Mouse (Mus musculus) cerebellum, adult 2 months (tissue): ENCODE measurements around the gene Scaf1. TPM values are rescaled to one million over a fixed set of nuclear protein-coding genes. Genes with fewer than 3 reads are reported as not detected.

Experiments
- DNase-seq, 2 experiments: peaks; one replicate each; pipeline ENCODE4 v3.0.0; 2021
- H3K27ac ChIP-seq: fragments of 200-500 bp; 2 replicates; pipeline ENCODE4 v1.5.1; 2012; ENCODE audit warnings: low read length, control low read depth, inconsistent platforms; ENCODE audit not compliant: insufficient read depth
- H3K27me3 ChIP-seq: fragments of 200-500 bp; 2 replicates; pipeline ENCODE4 v1.6.1; 2012; ENCODE audit warnings: inconsistent platforms, mild to moderate bottlenecking, low read length, moderate library complexity; ENCODE audit not compliant: control insufficient read depth, insufficient read depth
- H3K4me1 ChIP-seq: fragments of 200-500 bp; 2 replicates; pipeline ENCODE4 v1.6.1; 2011; ENCODE audit warnings: low read length; ENCODE audit not compliant: control insufficient read depth, insufficient read depth
- H3K4me3 ChIP-seq: fragments of 200-500 bp; replicated peaks from 2 replicates; pipeline ENCODE3; 2011; ENCODE audit warnings: mild to moderate bottlenecking, low read depth, low read length, control low read depth; ENCODE audit not compliant: insufficient read depth
- CTCF ChIP-seq: fragments of 200-500 bp; IDR thresholded peaks from 2 replicates; pipeline ENCODE4 v1.5.1; 2011; ENCODE audit warnings: low read depth, mild to moderate bottlenecking, control low read depth, low read length, moderate library complexity, borderline replicate concordance; ENCODE audit not compliant: insufficient read depth
- POLR2A ChIP-seq: fragments of 200-500 bp; IDR thresholded peaks from 2 replicates; pipeline ENCODE4 v1.6.1; 2011; ENCODE audit warnings: low read length, control low read depth, borderline replicate concordance; ENCODE audit not compliant: insufficient read depth
- WGBS: fragments of 180-500 bp; shearing (Covaris S2); methylation state at CpG from one replicate; pipeline ENCODE4 v1.1.7; 2018; 5-methylcytosine and 5-hydroxymethylcytosine counted together
- polyA plus RNA-seq: library from polyadenylated mRNA; depleted of rRNA; stranded (reverse); fragments of >200 nt; gene quantifications from 2 replicates; pipeline ENCODE4 v1.2.3, GENCODE M21; 2012

The Scaf1 gene
- polyA plus RNA-seq, 1 experiment = 115 TPM

DNA sequence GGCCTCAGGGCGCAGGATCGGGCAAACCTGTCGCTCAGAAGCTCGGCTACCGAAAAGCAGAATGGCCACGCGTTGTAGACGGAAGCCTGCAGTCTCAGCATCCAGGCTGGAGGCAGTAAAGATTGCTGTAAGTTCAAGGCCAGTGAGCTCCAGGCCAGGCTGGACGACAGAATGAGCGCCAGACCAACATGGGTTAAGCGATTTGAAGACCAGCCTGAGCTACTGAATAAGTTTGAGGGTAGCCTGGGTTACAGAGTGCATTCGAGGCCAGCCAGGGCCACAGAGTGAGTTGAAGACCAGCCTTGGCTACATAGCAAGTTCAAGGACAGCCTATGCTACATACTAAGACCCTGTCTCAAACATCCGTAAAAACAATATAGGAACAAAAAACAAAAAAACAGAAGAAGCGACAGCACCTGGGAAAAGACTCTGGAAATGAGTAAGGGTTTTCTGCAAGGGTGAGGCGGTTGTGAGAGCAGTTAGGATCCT is 18.2 kb downstream of the Scaf1 start:
- H3K4me1 ChIP-seq = peaks cover 12% of the 10 kb centered on the region
- no peak for TF ChIP-seq POLR2A
- TF ChIP-seq CTCF = no peak
- H3K27ac ChIP-seq = peak overlapping the region; percentile 57; the same call in 1 of the 2 replicates
- 3% methylated on average over 15 of the region's 15 CpGs for WGBS
- no peaks in the 10 kb centered on the region for H3K27me3 ChIP-seq
- peak overlapping the region; percentile 54 for H3K4me3 ChIP-seq
- DNase-seq = no peak

DNA sequence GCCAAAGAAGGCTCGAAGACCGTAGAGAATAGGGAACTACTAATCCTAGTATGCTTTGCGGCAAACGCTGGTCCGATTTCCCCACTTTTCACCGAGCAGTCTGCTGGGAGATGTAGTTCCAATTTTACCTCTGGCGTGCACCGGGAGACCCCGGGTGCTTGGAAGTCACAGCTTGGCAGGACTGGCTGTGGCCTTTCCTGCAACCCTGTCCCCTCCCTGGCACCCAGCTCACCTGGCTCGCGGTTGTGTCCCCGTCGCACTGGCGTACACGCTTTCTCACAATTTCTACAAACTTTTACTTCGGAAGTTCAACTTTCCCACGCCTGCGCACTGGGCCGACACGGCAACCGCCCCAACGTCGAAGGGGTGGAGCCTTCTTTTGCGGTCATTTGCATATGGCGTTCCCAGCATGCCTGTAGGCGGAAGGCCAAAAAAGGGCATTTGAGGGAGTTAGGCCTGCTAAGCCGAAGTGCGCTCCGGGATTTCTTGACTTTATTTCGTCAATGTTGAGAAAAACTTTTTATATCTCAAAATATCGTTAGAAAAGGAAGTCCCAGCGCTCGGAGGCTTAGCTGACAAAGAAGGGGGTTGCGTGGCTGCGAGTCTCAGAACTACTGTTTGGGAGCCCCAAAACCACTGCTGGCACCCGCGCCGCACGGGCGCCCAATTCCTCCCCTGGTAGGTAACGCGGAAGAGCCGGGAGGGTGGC is 18.8 kb downstream of the Scaf1 start, which contains the start of gene Irf3:
Irf3 (plus strand) TSS at position 418 of the 709 bp plus-strand sequence.
- Histone ChIP-seq H3K27ac (peak within 1 kb of the TSS; percentile 57; the same call in 1 of the 2 replicates), H3K4me1 (peaks cover 10% of the 10 kb centered on the region), H3K27me3 (no peaks in the 10 kb centered on the region), H3K4me3 (peak within 1 kb of the TSS; percentile 54)
- peak; percentile 96 to 97 for DNase-seq
- under 1% methylated on average over 43 of the region's 43 CpGs for WGBS
- TF ChIP-seq CTCF (no peak), POLR2A (peak; percentile 87; the same call in 1 of the 2 replicates)

DNA sequence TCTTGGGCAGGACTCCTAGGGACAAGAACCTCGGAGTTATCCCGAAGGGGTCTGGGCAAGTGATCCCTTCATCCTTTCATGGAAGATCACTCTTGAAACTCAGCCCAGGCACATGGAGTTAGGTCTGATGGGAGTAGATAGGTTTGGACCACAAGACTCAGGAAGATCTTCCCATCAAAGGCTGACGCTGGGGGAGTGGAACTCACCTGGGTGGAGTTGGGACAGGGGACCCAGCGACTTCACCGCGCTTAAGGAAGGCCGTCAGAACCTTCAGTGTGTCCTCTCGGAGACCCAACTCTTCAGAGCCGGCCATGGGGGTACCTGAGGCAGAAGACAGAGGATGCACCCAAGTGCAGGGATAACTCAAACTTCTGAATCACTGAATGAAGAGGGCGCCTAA is 19.5 kb downstream of the Scaf1 start:
- H3K4me3 ChIP-seq = no peak overlapping the region
- TF ChIP-seq POLR2A (no peak), CTCF (no peak)
- WGBS = 8% methylated on average over 10 of the region's 10 CpGs
- H3K27ac ChIP-seq = no peak overlapping the region
- H3K27me3 ChIP-seq = no peaks in the 10 kb centered on the region
- no peak for DNase-seq
- H3K4me1 ChIP-seq = peaks cover 7% of the 10 kb centered on the region

DNA sequence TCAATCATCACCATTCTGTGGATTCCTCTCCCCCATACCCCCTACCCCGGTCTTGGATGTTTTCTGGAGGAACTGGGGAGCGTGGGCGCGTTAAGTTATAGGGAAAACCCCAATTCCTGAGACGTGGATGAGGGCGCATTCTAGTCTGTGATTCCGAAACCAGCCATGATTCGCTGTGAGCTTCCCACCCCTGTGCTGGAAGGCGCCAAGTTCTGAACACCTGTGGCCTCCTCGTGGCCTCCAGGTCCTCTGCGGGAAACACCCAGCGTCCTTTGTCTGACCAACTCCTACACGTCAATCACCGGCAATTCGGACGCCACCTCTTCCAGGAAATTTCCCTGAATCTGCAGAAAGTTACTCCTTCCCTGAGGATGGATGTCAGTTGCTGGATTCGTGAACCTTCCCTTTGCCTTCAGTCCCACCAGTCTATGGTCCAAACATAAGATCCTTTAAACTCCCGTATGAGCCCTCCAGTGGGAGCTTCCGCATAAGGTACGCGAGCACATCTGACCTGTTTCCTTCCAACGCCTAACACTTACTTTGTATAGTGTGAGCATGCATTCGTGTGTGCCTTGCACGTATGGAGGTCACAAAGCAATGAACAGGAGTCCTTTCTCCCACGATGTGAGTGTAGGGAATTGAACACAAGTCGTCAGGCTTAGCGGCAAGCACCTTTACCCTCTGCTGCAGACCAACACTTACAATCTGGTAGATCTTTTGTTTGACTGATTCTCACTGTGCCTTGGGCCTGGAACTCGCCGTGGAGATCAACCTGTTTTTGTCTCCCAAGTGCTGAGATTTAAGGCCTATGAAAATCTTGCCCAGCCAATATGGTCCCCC is 29.1 kb downstream of the Scaf1 start:
- TF ChIP-seq POLR2A (peak; percentile 74; the same call in 1 of the 2 replicates), CTCF (no peak)
- Histone ChIP-seq H3K4me1 (0 out of 2 replicates have a peak, but pooled peaks cover 5% of the 10 kb centered on the region), H3K27ac (peak overlapping the region; percentile 43), H3K27me3 (no peaks in the 10 kb centered on the region), H3K4me3 (peak overlapping the region; percentile 87)
- DNase-seq = no peak
- WGBS = 1% methylated on average over 29 of the region's 29 CpGs

- Histone ChIP-seq H3K4me3 (peak within 1 kb of the TSS; percentile 87), H3K27ac (peak within 1 kb of the TSS; percentile 81), H3K27me3 (no peaks in the 10 kb centered on the region), H3K4me1 (0 out of 2 replicates have a peak, but pooled peaks cover 5% of the 10 kb centered on the region)
- TF ChIP-seq CTCF = no peak
- peak; percentile 54; the same call in 1 of the 2 replicates for TF ChIP-seq POLR2A
- WGBS = under 1% methylated on average over 42 of the region's 42 CpGs
- peak; percentile 99 to 100 for DNase-seq
These were observed 29.8 kb downstream of the Scaf1 start, which contains the start of gene Prmt1 for GRCm38 (mm10) chr7:44986192-44986878. Prmt1 (minus strand) TSS chr7:44986568.

DNA sequence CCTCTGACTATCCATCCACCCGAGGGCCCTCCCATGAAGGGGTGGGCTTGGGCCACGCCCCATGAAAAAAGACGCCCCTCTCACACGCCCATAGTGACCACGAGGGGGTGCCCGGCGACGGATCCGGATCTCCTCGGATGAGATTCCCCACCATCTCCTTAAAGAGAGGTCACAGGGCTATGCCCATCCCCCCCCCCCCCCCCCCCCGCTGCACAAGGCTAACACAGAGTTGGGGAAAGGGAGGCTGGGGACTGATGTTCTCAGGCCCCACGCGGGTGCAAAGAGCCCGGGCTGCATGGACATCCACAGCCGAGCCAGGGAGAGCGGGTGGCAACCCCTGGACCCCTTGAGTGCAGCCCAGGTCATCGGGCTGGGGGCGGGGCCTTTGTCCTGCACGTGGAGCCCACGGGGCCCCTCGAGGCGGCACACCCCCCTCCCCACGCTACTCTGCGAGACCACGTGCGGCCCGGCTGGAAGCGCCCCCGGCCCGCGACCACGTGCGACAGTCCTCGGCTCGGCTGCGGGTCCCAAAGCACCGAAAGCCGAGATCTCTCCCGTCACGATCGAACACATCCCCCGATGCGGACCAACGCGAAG is 30.5 kb downstream of the Scaf1 start:
- Histone ChIP-seq H3K27ac (peak overlapping the region; percentile 81), H3K27me3 (no peaks in the 10 kb centered on the region), H3K4me3 (peak overlapping the region; percentile 82), H3K4me1 (0 out of 2 replicates have a peak, but pooled peaks cover 5% of the 10 kb centered on the region)
- 2% methylated on average over 44 of the region's 45 CpGs for WGBS
- peak; percentile 64 to 65 for DNase-seq
- TF ChIP-seq POLR2A = no peak

GRCm38 (mm10) chr7:44984833-44985164 is 31.4 kb downstream of the Scaf1 start:
- DNase-seq = no peak
- Histone ChIP-seq H3K27ac (no peak overlapping the region), H3K4me1 (0 out of 2 replicates have a peak, but pooled peaks cover 5% of the 10 kb centered on the region), H3K27me3 (no peaks in the 10 kb centered on the region), H3K4me3 (no peak overlapping the region)
- 36% methylated on average over 3 of the region's 3 CpGs for WGBS
- no peak for TF ChIP-seq POLR2A
- TF ChIP-seq CTCF = no peak
